Mouse (Mus musculus): ENCODE results near the gene Sept11. TPM values are rescaled to one million over a fixed set of nuclear protein-coding genes. Genes with fewer than 3 reads are reported as not detected.

The Sept11 gene
- total and polyA plus RNA-seq, 2 experiments from 2014 or later: 104 TPM

DNA sequence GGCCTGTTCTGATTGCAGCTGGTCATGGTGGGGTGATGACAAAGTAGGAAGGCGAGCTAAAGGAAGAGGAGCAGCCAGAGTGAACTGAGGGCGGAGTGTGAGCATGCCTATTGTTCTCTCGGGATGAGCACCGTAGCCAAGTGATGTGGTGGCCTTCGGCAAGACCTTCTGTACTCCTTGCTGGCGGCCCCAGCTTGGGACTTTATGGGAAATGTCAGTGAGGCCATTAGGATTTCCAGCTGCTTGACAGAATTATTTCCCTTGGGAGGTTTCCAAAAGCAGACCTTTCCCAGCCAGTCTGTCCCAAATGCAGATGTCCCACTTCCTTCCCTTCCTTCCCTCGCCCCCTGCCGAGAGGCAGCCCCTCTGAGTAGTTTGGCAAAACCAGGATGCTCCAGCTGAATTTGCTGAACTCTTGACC, 8.1 kb downstream of the Sept11 start:
- ATAC-seq (no peak), DNase-seq (no peak)
- 0 out of 2 replicates have a peak overlapping the region, but pooled peaks have one; percentile 9 for H3K27ac ChIP-seq (ENCODE audit: low read depth, low read length)
- no peak overlapping the region for H3K9ac ChIP-seq
- no peak overlapping the region for H3K4me3 ChIP-seq (ENCODE audit: low read depth, low read length)
- H3K4me2 ChIP-seq (ENCODE audit: low read depth): no peak overlapping the region
- 75% methylated on average over 8 of the region's 8 CpGs for WGBS
- H3K36me3 ChIP-seq (ENCODE audit: insufficient read depth): no peaks in the 10 kb centered on the region
- no peaks in the 10 kb centered on the region for H3K9me3 ChIP-seq (ENCODE audit: low read length)
- TF ChIP-seq CTCF (IDR thresholded peaks at IDR 0.05; ENCODE audit: low read depth): no peak
- no peaks in the 10 kb centered on the region for H3K27me3 ChIP-seq (ENCODE audit: insufficient read depth, low read length)
- peaks cover 11% of the 10 kb centered on the region; the same call in 1 of the 2 replicates for H3K4me1 ChIP-seq (ENCODE audit: insufficient read depth)

- Histone ChIP-seq H3K4me3 (ENCODE audit: low read depth, low read length) (no peak overlapping the region), H3K9me3 (ENCODE audit: low read length) (no peaks in the 10 kb centered on the region), H3K9ac (no peak overlapping the region), H3K4me2 (ENCODE audit: low read depth) (no peak overlapping the region), H3K27me3 (ENCODE audit: insufficient read depth, low read length) (no peaks in the 10 kb centered on the region), H3K4me1 (ENCODE audit: insufficient read depth) (no peaks in the 10 kb centered on the region), H3K36me3 (ENCODE audit: insufficient read depth) (no peaks in the 10 kb centered on the region), H3K27ac (ENCODE audit: low read depth, low read length) (no peak overlapping the region)
- WGBS: 88% methylated on average over 8 of the region's 8 CpGs
- ATAC-seq (no peak), DNase-seq (no peak)
- TF ChIP-seq CTCF (IDR thresholded peaks at IDR 0.05; ENCODE audit: low read depth): no peak
Measured at GRCm38 (mm10) chr5:93103603-93104002, 10.4 kb downstream of the Sept11 start.

- Histone ChIP-seq H3K4me2 (ENCODE audit: low read depth) (no peak overlapping the region), H3K4me3 (ENCODE audit: low read depth, low read length) (no peak overlapping the region), H3K9ac (no peak overlapping the region), H3K27me3 (ENCODE audit: insufficient read depth, low read length) (no peaks in the 10 kb centered on the region), H3K9me3 (ENCODE audit: low read length) (no peaks in the 10 kb centered on the region), H3K4me1 (ENCODE audit: insufficient read depth) (no peaks in the 10 kb centered on the region), H3K27ac (ENCODE audit: low read depth, low read length) (no peak overlapping the region), H3K36me3 (ENCODE audit: insufficient read depth) (no peaks in the 10 kb centered on the region)
- DNase-seq (no peak), ATAC-seq (no peak)
- no peak for TF ChIP-seq CTCF (IDR thresholded peaks at IDR 0.05; ENCODE audit: low read depth)
- 86% methylated on average over 4 of the region's 5 CpGs for WGBS
Measured at GRCm38 (mm10) chr5:93104987-93105823, 12.0 kb downstream of the Sept11 start.

GRCm38 (mm10) chr5:93106048-93106447, 12.8 kb downstream of the Sept11 start:
- Histone ChIP-seq H3K36me3 (ENCODE audit: insufficient read depth) (no peaks in the 10 kb centered on the region), H3K4me2 (ENCODE audit: low read depth) (no peak overlapping the region), H3K27me3 (ENCODE audit: insufficient read depth, low read length) (no peaks in the 10 kb centered on the region), H3K27ac (ENCODE audit: low read depth, low read length) (no peak overlapping the region), H3K4me1 (ENCODE audit: insufficient read depth) (no peaks in the 10 kb centered on the region), H3K4me3 (ENCODE audit: low read depth, low read length) (no peak overlapping the region), H3K9ac (no peak overlapping the region), H3K9me3 (ENCODE audit: low read length) (no peaks in the 10 kb centered on the region)
- ATAC-seq (no peak), DNase-seq (no peak)
- WGBS: 85% methylated on average over 4 of the region's 4 CpGs
- no peak for TF ChIP-seq CTCF (IDR thresholded peaks at IDR 0.05; ENCODE audit: low read depth)

DNA sequence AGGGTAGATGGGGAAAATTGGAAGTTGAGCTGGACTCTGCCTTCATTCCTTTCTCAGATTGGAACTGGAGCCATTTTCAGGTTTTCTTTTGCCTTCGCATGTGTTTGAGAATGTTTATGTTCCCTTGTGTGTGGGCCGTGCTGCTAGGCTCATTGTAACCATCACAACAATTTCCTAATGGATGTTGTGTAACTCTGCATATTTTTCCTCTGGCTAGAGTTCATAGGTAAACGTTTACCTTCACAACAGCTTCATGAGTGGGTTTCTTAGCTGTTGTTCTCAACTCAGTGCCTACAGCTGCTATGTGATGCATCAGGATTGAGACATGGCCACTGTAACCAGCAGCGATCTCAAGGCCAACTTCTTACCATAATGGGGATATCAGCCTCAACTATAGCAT, 15.5 kb downstream of the Sept11 start:
- 84% methylated on average over 4 of the region's 4 CpGs for WGBS
- DNase-seq (no peak), ATAC-seq (no peak)
- no peaks in the 10 kb centered on the region for H3K36me3 ChIP-seq (ENCODE audit: insufficient read depth)
- H3K27ac ChIP-seq (ENCODE audit: low read depth, low read length): no peak overlapping the region
- no peak overlapping the region for H3K4me3 ChIP-seq (ENCODE audit: low read depth, low read length)
- no peak overlapping the region for H3K4me2 ChIP-seq (ENCODE audit: low read depth)
- no peaks in the 10 kb centered on the region for H3K27me3 ChIP-seq (ENCODE audit: insufficient read depth, low read length)
- no peak overlapping the region for H3K9ac ChIP-seq
- no peaks in the 10 kb centered on the region for H3K9me3 ChIP-seq (ENCODE audit: low read length)
- H3K4me1 ChIP-seq (ENCODE audit: insufficient read depth): no peaks in the 10 kb centered on the region
- no peak for TF ChIP-seq CTCF (IDR thresholded peaks at IDR 0.05; ENCODE audit: low read depth)

DNA sequence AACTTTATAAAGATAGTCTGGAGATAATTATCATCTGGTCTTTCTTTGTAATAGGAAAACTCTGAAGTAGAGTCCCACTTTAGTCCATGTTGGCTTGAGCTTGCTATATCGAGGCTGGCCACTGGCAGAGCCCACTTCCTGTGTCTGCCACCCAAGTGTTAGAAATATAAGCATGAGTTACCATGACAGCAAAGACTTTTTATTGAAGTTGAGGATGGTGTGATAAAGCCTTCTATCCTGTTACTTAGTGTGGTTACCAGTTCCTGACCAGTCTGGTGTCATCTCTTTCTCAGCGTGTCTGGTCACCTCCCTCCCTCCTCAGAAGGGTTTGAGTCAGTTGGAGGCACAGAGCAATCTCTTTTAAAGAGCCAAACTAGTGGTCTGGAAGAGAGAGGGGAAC, 16.3 kb downstream of the Sept11 start:
- WGBS: 75% methylated on average over 2 of the region's 2 CpGs
- no peaks in the 10 kb centered on the region for H3K9me3 ChIP-seq (ENCODE audit: low read length)
- H3K4me2 ChIP-seq (ENCODE audit: low read depth): no peak overlapping the region
- DNase-seq (no peak), ATAC-seq (no peak)
- no peak overlapping the region for H3K4me3 ChIP-seq (ENCODE audit: low read depth, low read length)
- no peak for TF ChIP-seq CTCF (IDR thresholded peaks at IDR 0.05; ENCODE audit: low read depth)
- H3K27ac ChIP-seq (ENCODE audit: low read depth, low read length): no peak overlapping the region
- H3K27me3 ChIP-seq (ENCODE audit: insufficient read depth, low read length): no peaks in the 10 kb centered on the region
- no peak overlapping the region for H3K9ac ChIP-seq
- H3K4me1 ChIP-seq (ENCODE audit: insufficient read depth): no peaks in the 10 kb centered on the region
- H3K36me3 ChIP-seq (ENCODE audit: insufficient read depth): no peaks in the 10 kb centered on the region

DNA sequence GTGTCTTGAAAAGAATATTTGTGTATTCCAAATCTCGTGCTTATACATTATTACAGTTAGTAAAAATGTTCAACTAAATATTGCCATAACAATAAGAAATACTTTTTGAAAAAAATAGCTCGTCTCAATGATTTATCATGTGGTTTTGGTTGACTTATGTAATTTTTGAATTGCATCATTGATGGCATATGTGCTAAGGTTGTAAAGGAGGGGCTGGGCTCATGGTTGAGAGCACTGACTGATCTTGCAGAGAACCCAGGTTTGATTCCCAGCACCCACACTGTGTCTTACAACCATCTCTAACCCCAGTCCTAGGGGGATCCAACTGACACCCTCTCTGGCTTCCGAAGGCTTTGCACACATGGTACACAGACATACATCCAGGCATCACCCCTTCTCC, 19.1 kb downstream of the Sept11 start:
- no peak for DNase-seq
- Histone ChIP-seq H3K4me2 (ENCODE audit: low read depth) (no peak overlapping the region), H3K4me1 (ENCODE audit: insufficient read depth) (peaks cover 6% of the 10 kb centered on the region; the same call in 1 of the 2 replicates), H3K9ac (no peak overlapping the region), H3K4me3 (ENCODE audit: low read depth, low read length) (no peak overlapping the region), H3K27ac (ENCODE audit: low read depth, low read length) (no peak overlapping the region), H3K9me3 (ENCODE audit: low read length) (no peaks in the 10 kb centered on the region), H3K36me3 (ENCODE audit: insufficient read depth) (no peaks in the 10 kb centered on the region), H3K27me3 (ENCODE audit: insufficient read depth, low read length) (no peaks in the 10 kb centered on the region)
- no peak for ATAC-seq
- 100% methylated on average over 3 of the region's 3 CpGs for WGBS
- TF ChIP-seq CTCF (IDR thresholded peaks at IDR 0.05; ENCODE audit: low read depth): no peak

All from forebrain, postnatal 0 days (tissue).